Mouse (Mus musculus): Measurements from ENCODE around the gene Dtx3.
"Not testable (repeated sequence)": the region's sequence is repeated elsewhere in the genome, so short reads cannot be mapped to it uniquely, and the experiment has no call there.

Gene Dtx3

GRCm38 (mm10) chr10:127165654-127166403, 29.7 kb downstream of the Dtx3 start:
- peak; percentile 83 for DNase-seq (ENCODE audit: low spot score)

DNA sequence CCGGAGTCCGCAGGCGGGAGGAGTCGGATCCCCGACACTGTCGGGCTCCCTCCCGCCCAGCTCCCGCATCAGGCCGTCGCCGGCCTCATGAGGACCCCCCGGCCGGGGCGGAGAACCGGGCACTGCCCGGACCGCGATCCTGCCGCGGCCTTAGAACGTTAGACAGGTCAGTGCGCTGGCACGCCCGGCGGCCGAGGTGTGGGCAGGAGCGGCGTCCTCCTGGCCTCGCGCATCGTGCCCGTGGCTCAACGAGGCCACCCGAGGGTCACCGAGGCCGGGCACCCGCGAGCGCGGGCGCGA, 30.2 kb downstream of the Dtx3 start:
- no peak for DNase-seq (ENCODE audit: low spot score)

DNA sequence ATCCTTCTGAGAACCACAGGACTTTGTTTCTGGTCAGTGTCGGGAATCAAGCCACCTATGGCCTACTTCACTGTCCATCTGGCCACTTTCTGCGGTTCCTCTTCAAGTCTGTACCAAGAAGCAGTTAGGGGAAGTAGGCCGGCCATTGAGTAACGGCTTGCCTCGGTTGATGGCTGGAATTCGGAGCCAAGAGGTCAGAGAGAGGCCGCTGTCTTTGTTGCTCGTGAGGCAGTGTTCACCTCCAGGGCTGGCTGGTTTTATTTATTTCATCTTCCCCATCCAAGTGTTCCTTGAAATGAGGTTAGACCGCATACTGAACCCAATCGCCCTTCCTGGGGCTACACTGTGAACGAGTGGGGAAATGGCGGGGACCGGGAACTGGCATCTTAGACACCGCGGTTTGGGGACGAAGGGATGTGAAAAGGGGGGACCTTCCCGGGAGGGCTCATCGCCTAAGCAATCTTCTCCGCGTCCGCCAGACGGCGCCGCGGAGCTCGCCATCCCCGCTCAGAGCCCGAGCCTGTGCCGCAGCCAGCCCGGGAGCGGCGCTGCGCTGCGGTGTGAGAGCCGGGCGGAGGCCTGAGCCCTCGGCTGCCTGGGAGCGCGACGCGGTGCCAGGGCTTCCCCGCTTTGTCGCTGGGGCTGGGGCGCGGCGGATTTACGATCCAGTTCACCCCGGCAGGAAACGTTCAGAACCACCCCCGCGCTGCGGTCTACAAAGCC, 30.7 kb downstream of the Dtx3 start, which contains the start of gene B4galnt1:
B4galnt1 (plus strand) TSS at position 595 of the 723 bp plus-strand sequence.
- DNase-seq (ENCODE audit: low spot score), result peak; percentile 95

DNA sequence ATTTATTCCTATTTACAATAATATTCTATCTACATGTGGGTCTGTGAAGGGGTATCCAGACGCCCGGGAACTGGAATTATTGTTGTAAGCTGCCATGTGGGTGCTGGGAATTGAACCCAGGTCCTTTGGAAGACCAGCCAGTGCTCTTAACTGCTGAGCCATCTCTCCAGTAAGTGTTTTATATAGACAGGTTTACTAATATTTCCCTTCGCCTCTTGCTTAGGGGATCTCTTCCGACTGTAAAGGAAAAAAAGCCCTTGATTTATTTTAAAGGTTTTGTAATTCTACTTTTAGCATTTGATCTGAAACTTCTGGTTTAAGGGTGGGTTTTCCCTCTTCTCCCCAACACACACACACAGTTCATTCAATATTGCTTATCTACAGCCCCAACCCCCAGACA, 31.3 kb downstream of the Dtx3 start:
- no peak for DNase-seq (ENCODE audit: low spot score)

- peak; percentile 96 for DNase-seq (ENCODE audit: low spot score)
Measured at GRCm38 (mm10) chr10:127162771-127163261, 32.7 kb downstream of the Dtx3 start.

- no peak for DNase-seq (ENCODE audit: low spot score)
Measured at GRCm38 (mm10) chr10:127160728-127161127, 34.8 kb downstream of the Dtx3 start.

- no peak for DNase-seq (ENCODE audit: low spot score)
Measured at GRCm38 (mm10) chr10:127160081-127160480, 35.4 kb downstream of the Dtx3 start.

DNA sequence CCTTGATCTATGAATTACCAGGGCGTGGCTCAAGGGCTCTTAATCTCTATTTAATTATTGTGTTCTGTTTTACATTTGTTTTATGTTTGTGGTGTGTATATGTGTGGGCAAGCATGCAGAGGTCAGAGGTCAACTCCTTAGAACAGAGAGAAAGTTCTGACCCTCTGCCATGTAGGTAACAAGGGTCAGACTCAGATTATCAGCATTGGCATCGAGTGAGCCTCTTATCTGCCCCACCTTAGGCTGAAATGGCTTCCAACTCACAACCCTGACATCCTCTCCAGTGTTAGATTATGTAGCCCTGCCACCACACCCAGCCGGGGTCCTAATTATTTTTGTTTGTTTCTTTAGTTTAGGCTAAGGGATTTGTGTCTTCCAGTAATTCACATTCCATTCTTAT, 37.1 kb downstream of the Dtx3 start:
- DNase-seq (ENCODE audit: low spot score), result no peak

DNA sequence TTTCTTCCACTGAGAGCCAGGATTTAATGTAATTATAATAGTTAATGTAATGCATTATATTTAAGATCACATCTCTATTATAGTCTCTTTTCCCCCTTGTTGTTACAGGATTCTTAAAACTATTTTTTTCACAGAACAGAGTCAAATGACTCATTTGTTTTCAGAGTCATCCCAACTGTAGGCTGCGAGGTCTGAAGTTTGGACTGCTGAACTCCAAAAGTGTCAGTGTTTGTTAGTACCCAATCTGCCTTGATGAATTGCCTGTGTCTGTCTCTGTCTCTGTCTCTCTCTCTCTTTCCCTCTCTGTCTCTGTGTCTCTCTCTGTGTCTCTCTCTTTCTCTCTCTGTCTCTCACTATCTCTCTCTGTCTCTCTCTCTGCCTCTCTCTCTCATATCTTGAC, 39.0 kb downstream of the Dtx3 start:
- no peak for DNase-seq (ENCODE audit: low spot score)

- DNase-seq (ENCODE audit: low spot score), result no peak
Measured at GRCm38 (mm10) chr10:127156089-127156488, 39.4 kb downstream of the Dtx3 start.

DNA sequence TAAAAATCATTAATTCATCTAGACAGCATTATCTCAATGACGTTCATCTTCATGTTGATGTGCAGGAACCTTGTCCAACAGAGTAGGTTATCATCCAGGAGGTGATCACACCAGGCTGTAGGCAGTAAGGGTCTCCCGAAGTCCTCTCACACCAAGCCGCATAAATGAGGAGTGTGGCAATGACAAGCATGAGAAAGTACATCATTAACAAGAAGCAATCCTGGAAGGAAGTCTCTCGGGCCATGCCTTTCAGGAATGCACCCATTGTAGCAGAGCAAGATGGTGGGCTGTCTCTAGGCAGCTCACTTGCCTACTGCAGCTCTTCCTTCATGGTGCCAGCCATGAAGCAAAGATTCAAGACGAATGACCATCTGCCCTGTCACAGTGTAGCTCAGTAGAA, 40.9 kb downstream of the Dtx3 start:
- DNase-seq (ENCODE audit: low spot score), result no peak

DNA sequence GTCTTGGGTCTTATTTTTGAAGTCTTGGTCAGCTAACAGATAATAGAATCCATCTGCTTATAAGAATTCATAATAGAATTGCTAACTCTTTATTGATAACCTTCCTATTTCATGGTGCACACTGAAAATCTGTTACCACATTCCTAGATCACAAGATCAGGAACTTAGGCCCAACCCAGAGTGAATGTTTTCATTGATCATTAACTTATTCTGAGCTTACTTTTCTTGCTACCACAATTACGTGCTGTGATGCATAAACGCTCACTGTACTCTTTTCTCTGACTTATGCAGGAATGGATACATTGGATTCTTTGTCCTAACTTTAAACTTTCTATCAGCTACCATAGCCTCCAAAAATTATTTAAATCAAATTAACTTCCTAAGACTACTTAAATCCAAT, 41.3 kb downstream of the Dtx3 start:
- no peak for DNase-seq (ENCODE audit: low spot score)

DNA sequence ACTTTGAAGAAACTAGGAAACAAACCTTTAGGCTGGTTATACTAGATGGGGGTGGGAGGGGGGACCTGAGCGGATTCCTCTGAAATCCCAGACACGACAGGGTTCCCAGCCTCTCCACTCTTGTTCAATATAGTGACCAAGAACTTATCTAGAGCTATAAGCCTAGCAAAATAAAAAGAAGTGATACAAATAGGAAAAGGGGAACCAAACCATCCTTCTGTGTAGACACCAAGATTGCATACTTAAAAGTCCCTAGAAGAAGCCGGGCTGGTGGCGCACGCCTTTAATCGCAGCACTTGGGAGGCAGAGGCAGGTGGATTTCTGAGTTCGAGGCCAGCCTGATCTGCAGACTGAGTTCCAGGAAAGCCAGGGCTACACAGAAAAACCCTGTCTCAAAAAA, 42.2 kb downstream of the Dtx3 start:
- no peak for DNase-seq (ENCODE audit: low spot score)

GRCm38 (mm10) chr10:127152556-127152955, 43.0 kb downstream of the Dtx3 start:
- not testable (repeated sequence) for DNase-seq (ENCODE audit: low spot score)

- not testable (repeated sequence) for DNase-seq (ENCODE audit: low spot score)
Measured at GRCm38 (mm10) chr10:127151233-127151632, 44.3 kb downstream of the Dtx3 start.

DNA sequence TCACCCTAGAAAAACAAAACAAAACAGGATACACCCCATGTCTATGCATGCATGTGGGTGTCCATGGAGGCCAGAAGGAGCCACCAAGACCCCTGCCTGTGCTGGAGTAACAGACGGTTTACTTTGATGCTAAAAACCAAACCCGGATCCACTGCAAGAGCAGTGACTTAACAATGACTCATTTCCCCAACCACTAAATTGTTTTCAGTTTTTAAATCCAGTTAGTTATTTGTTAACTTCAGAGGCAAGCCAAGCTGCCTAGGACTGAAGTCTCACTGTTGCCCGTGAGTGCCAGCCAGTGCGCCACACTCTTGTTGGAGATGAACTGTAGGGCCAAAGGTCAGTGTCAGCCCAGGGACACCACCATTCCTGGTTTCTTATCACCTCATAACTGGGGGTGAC, 45.1 kb downstream of the Dtx3 start:
- peak; percentile 52 for DNase-seq (ENCODE audit: low spot score)

DNA sequence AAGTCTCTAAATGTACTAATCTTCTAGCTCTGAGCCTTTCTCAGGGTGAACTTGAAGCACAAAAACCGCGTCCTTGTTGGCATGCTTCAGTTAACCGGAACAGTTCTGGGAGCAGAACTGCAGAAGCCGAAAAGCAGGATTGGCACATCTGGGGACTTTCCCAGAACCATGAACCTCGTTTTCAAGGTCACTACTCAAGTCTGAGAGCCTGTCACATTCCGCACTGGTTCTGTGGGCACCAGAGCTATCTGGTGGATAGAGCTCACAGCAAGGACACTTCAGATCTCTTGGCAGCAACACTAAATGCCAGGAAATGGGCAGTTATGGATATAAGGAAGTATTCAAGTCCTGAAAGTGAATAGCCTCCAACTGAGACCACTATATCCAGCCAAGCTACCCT, 48.4 kb downstream of the Dtx3 start:
- DNase-seq (ENCODE audit: low spot score), result no peak

GRCm38 (mm10) chr10:127145303-127145702, 50.2 kb downstream of the Dtx3 start:
- peak; percentile 44 for DNase-seq (ENCODE audit: low spot score)

DNA sequence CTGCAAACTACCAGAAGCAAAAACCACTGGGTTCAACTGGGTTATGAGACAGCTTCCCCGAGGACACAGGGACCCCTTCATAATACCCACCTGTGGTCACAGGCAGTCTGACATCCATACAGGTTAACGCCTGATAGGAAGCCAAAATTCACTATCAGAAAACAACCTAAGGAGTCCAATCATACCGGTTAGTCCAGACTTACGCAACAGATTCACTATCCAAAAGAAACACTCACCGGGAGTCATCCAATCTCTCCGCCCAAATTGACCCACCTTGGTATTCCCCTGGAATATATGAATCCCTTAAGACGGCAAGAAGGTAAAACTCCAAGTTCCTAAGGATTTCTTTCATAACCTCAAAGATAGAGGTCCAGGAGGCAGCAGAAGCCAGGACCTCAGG, 51.0 kb downstream of the Dtx3 start:
- no peak for DNase-seq (ENCODE audit: low spot score)

- DNase-seq (ENCODE audit: low spot score), result no peak
Measured at GRCm38 (mm10) chr10:127143228-127143627, 52.3 kb downstream of the Dtx3 start.

DNA sequence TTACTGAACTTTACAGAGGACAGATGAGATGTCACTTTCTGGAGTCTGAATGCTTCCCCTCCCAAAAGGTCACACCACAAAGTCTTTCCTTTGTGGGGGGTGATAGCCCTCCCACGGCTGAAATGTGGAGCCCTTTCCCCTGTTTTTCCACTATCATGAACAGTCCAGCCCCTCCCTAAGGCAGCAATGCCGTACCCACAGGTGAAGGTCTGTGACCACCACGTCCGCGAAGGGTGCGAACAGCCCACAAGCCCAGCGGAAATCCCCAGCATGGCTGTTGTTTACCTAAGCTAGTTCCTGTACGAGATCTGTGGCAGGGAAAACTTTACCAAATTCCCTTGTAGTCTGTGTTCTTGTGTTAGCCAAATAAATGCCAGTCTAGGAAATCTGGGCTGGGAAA, 54.0 kb downstream of the Dtx3 start:
- peak; percentile 91 for DNase-seq (ENCODE audit: low spot score)

DNA sequence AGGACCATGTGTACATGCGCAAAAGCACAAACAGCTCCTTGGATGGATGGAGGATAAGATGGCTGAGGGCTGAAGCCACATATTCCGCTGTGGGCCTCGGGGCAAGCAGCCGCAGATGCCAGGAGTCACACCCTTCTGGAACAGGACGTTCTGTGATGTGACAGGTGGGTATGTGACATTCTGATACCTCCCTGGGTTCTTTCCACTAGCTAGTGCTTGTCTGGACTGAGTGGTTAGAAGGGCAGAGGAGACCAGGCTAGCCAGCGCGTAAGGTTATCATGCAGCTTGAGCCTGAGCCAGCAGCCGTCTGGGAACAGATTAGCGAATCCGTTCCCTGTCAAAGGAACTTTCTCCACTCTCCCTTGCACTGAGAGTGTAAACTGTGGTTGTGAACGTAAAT, 54.6 kb downstream of the Dtx3 start:
- no peak for DNase-seq (ENCODE audit: low spot score)
